Mouse (Mus musculus) bone marrow, adult 2 months (tissue): ENCODE results near the gene Msln.

Experiments used
- CTCF ChIP-seq: fragments of 200-500 bp; IDR thresholded peaks from 2 replicates; pipeline ENCODE4 v1.5.1; 2011; ENCODE audit warnings: low read length, control low read depth; ENCODE audit not compliant: control insufficient read depth, insufficient read depth
- POLR2A ChIP-seq: fragments of 200-500 bp; IDR thresholded peaks from 2 replicates; pipeline ENCODE4 v1.6.1; 2011; ENCODE audit warnings: low read depth, mild to moderate bottlenecking, control low read depth, low read length, borderline replicate concordance; ENCODE audit not compliant: control insufficient read depth

DNA sequence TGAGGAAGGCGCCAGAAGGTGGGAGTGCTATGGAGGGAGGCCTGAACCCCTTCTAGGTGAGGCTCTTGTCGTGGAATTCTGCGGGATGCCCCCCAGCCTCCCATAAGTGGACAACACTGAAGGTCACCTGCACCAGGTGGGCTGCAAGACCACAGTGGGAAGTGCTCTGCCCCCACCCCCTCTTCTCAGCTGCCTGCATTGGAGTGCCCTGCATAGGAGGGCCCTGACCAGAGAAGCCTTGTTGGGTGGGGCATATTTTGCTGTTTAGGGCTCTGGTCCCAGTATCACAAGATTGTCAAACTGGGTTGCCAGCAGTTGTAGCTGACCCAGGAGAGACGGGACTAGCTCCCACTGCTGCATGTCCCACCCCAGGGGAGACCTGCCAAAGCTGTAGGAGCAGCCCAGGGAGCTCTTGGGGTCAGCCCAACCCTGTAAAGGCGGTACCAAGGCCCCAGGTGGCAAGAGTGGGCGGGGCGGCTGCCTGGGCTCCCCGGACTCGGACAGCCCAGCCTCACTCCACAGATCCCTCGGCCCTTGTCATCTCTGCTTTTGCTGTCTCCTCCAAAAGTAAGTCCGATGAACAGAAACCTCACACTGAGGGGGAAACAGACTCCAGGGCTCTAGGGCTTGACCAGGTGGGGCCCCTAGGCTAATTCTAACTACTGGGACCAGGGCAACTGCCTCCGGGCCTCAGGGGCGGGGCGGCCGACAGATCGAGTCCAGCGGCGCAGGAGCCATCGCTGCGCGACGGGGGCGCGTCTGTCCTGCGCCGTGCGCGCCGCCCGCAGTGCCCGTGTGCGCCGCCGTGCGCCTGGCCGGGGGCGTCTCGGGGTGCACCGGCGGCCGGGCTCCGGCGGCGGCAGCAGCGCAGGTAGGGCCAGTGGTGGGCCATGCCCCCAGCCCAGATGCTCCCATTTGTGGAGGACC, 37.2 kb downstream of the Msln start, which contains the start of gene Gng13:
- no peak for TF ChIP-seq CTCF
- TF ChIP-seq POLR2A, result no peak
